8 mouse cellular contexts compared by ENCODE assay signal in the genomic region with DNA sequence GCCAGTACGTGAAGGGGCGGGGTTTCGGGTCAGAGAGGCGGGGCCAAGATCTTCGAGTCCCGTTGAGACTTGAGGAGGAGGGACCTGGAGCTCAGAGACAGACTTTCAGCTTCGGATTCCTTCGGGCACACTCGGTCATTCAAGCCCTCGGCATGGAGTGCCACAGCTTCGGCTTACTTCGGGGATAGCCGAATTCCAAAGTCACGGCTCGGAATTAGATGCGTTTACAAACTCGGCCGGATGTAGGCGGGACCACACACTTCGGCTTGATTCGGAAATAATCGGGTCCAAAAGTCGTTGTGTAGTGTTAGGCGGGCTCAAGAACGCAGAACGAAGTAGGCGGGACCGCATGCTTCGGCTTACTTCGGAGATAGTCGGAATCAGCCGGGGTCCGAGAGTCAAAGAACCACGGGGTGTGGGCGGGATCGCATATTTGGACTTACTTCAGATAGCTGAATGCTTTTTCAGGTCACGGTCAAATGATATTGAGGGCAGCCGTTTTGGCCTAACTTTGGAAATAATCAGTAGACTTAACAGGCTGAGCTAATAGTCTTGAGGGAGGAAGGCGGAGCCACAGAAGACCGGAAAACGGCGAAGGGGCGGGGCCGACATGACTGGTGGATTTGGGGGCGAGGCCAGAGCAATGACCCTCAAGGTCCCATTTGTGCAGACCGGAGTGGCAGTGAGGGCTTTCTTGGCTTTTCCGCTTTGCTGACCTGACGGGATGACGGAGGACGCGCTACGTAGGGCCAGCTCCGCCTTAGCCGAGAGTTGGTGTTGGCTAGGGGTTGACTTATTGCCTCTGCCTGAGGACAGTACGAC. TPM values are rescaled to one million over a fixed set of nuclear protein-coding genes. Genes with fewer than 3 reads are reported as not detected.
A peak's percentile ranks its signal among the peaks of the same experiment; 100 is the strongest.
DNase-seq lines count a peak whose midpoint lies in the region; ATAC-seq and TF ChIP-seq lines count a peak whose summit lies in the region.

A gene (minus strand): TSS at position 537 of the 822 bp plus-strand sequence.

- peak within 1 kb of the TSS; percentile 75 for H3K4me3 ChIP-seq in bone marrow, adult 2 months (replicated peaks; ENCODE audit: control insufficient read depth, low read depth, low read length)
- H3K4me3 ChIP-seq in embryonic facial prominence, embryonic 15.5 days (replicated peaks), result peak within 1 kb of the TSS; percentile 72
- H3K4me3 ChIP-seq in limb, embryonic 14.5 days (replicated peaks; ENCODE audit: low read length), result peak within 1 kb of the TSS; percentile 78
- H3K4me3 ChIP-seq in midbrain, postnatal 0 days (ENCODE audit: low read depth, low read length), result peak within 1 kb of the TSS; percentile 72

- H3K36me3 ChIP-seq in embryonic facial prominence, embryonic 15.5 days, result peaks cover 29% of the 10 kb centered on the region
- peaks cover 36% of the 10 kb centered on the region for H3K36me3 ChIP-seq in limb, embryonic 14.5 days (ENCODE audit: control insufficient read depth, insufficient read depth, low read length)
- peaks cover 8% of the 10 kb centered on the region for H3K36me3 ChIP-seq in midbrain, postnatal 0 days (ENCODE audit: insufficient read depth, low read length)

- H3K9me3 ChIP-seq in embryonic facial prominence, embryonic 15.5 days (replicated peaks), result no peaks in the 10 kb centered on the region
- H3K9me3 ChIP-seq in limb, embryonic 14.5 days (ENCODE audit: control insufficient read depth, low read length), result no peaks in the 10 kb centered on the region
- H3K9me3 ChIP-seq in midbrain, postnatal 0 days (ENCODE audit: low read length), result no peaks in the 10 kb centered on the region

- ATAC-seq in embryonic facial prominence, embryonic 15.5 days (ENCODE audit: insufficient number of reproducible peaks, low FRiP score, low TSS enrichment, low read depth), result peak; percentile 92
- ATAC-seq in limb, embryonic 14.5 days (ENCODE audit: low FRiP score, low read depth), result peak; percentile 91
- peak; percentile 93 for ATAC-seq in midbrain, postnatal 0 days (ENCODE audit: low FRiP score)

- no peaks in the 10 kb centered on the region for H3K4me1 ChIP-seq in bone marrow, adult 2 months (ENCODE audit: control insufficient read depth, insufficient read depth, low read length)
- H3K4me1 ChIP-seq in embryonic facial prominence, embryonic 15.5 days, result peaks cover 16% of the 10 kb centered on the region
- peaks cover 13% of the 10 kb centered on the region for H3K4me1 ChIP-seq in limb, embryonic 14.5 days (ENCODE audit: control insufficient read depth, insufficient read depth, low read length)
- H3K4me1 ChIP-seq in midbrain, postnatal 0 days (ENCODE audit: insufficient read depth, low read length), result peaks cover 9% of the 10 kb centered on the region; the same call in 1 of the 2 replicates

- no peaks in the 10 kb centered on the region for H3K27me3 ChIP-seq in embryonic facial prominence, embryonic 15.5 days
- no peaks in the 10 kb centered on the region for H3K27me3 ChIP-seq in limb, embryonic 14.5 days (ENCODE audit: control insufficient read depth, insufficient read depth, low read length)
- H3K27me3 ChIP-seq in midbrain, postnatal 0 days (ENCODE audit: insufficient read depth, low read length), result no peaks in the 10 kb centered on the region

- H3K27ac ChIP-seq in bone marrow, adult 2 months (ENCODE audit: control insufficient read depth, insufficient read depth, low read depth, low read length, poor library complexity), result peak within 1 kb of the TSS; percentile 85
- peak within 1 kb of the TSS; percentile 97 for H3K27ac ChIP-seq in embryonic facial prominence, embryonic 15.5 days (replicated peaks)
- peak within 1 kb of the TSS; percentile 94 for H3K27ac ChIP-seq in limb, embryonic 14.5 days (replicated peaks; ENCODE audit: low read depth, low read length)
- peak within 1 kb of the TSS; percentile 96 for H3K27ac ChIP-seq in midbrain, postnatal 0 days (ENCODE audit: low read depth, low read length)

- TF ChIP-seq CTCF in bone marrow, adult 2 months (IDR thresholded peaks at IDR 0.05; ENCODE audit: control insufficient read depth, insufficient read depth, low read length), result no peak
- TF ChIP-seq CTCF in midbrain, postnatal 0 days (IDR thresholded peaks at IDR 0.05), result no peak

- H3K4me2 ChIP-seq in embryonic facial prominence, embryonic 15.5 days (replicated peaks), result peak within 1 kb of the TSS; percentile 87
- H3K4me2 ChIP-seq in limb, embryonic 14.5 days (replicated peaks; ENCODE audit: low read depth, low read length, severe bottlenecking), result peak within 1 kb of the TSS; percentile 90
- H3K4me2 ChIP-seq in midbrain, postnatal 0 days (ENCODE audit: low read depth, low read length, poor library complexity, severe bottlenecking), result peak within 1 kb of the TSS; percentile 63

- TF ChIP-seq POLR2A in bone marrow, adult 2 months (IDR thresholded peaks at IDR 0.05; ENCODE audit: borderline replicate concordance, control insufficient read depth, low read depth, low read length), result peak; percentile 78
- no peak for TF ChIP-seq POLR2A in limb, embryonic 14.5 days (IDR thresholded peaks at IDR 0.05; ENCODE audit: borderline replicate concordance, extremely low read depth, insufficient read depth, insufficient read length)

- peak; percentile 99 for DNase-seq in 416B (ENCODE audit: low read depth)
- DNase-seq in heart, adult 8-10 months (ENCODE audit: low spot score), result peak; percentile 97
- DNase-seq in kidney, adult 9 months, result peak; percentile 99
- DNase-seq in limb, embryonic 14.5 days (ENCODE audit: low spot score), result peak; percentile 98
- DNase-seq in midbrain, postnatal 0 days (ENCODE audit: low spot score), result peak; percentile 100
- peak; percentile 93 for DNase-seq in spleen, postnatal 14 days (ENCODE audit: low spot score in 2 of 2)

- under 1% methylated on average over 55 of the region's 55 CpGs for WGBS in bone marrow, adult 2 months
- under 1% methylated on average over 55 of the region's 55 CpGs for WGBS in embryonic facial prominence, embryonic 15.5 days
- WGBS in limb, embryonic 14.5 days, result under 1% methylated on average over 55 of the region's 55 CpGs
- under 1% methylated on average over 55 of the region's 55 CpGs for WGBS in midbrain, postnatal 0 days

- H3K9ac ChIP-seq in embryonic facial prominence, embryonic 15.5 days, result peak within 1 kb of the TSS; percentile 88
- H3K9ac ChIP-seq in limb, embryonic 14.5 days (ENCODE audit: low read depth, low read length, severe bottlenecking), result peak within 1 kb of the TSS; percentile 89
- peak within 1 kb of the TSS; percentile 86 for H3K9ac ChIP-seq in midbrain, postnatal 0 days (replicated peaks; ENCODE audit: low read length, poor library complexity, severe bottlenecking)

RNA-seq across cellular contexts. Expression of the gene that starts here (rescaled TPM):
- 19.5 and 43.5 TPM in 2 replicates for polyA plus RNA-seq in bone marrow, adult 2 months (2011; ENCODE audit: insufficient read depth, insufficient read length, low replicate concordance, missing spikeins)
- polyA plus RNA-seq in embryonic facial prominence, embryonic 15.5 days (2015; fragmentation: Nextera tagmentation; extraction: Ambion mirVana), result 53.8 and 62.4 TPM in 2 replicates
- total RNA-seq in heart, adult 8-10 months (2022), result 10 to 100 TPM; 19.2 to 23.5 (median 22.3) TPM
- polyA plus RNA-seq in limb, embryonic 14.5 days (2012; rRNA removed), result 73.9 and 98.7 TPM in 2 replicates
- 51.2 and 53.3 TPM in 2 replicates for polyA plus RNA-seq in limb, embryonic 14.5 days (2014; fragmentation: Nextera tagmentation; extraction: Ambion mirVana)
- total RNA-seq in midbrain, postnatal 0 days (2014; rRNA removed), result 219 and 252 TPM in 2 replicates
- 134 and 141 TPM in 2 replicates for polyA plus RNA-seq in midbrain, postnatal 0 days (2015; fragmentation: Nextera tagmentation; extraction: Ambion mirVana)

Comparison
In these comparisons a context has a peak if more than half of its experiments do, and no peak if none do; other contexts are left out.
1. Peak in every context shown above with its lines: DNase-seq, ATAC-seq, H3K4me3 ChIP-seq and H3K27ac ChIP-seq.